Mouse (Mus musculus) bone marrow, adult 2 months (tissue): ENCODE measurements at regions not wholly inside any gene's neighbourhood (a gene's known extent, or its start where the extent isn't known, plus 50 kb on each side); places are given as distances from the start of the nearest gene placed in this dataset.

Experiments used
- CTCF ChIP-seq: fragments of 200-500 bp; IDR thresholded peaks from 2 replicates; pipeline ENCODE4 v1.5.1; 2011; ENCODE audit warnings: low read length, control low read depth; ENCODE audit not compliant: control insufficient read depth, insufficient read depth
- POLR2A ChIP-seq: fragments of 200-500 bp; IDR thresholded peaks from 2 replicates; pipeline ENCODE4 v1.6.1; 2011; ENCODE audit warnings: low read depth, mild to moderate bottlenecking, control low read depth, low read length, borderline replicate concordance; ENCODE audit not compliant: control insufficient read depth

- TF ChIP-seq CTCF (no peak), POLR2A (no peak)
Observed at GRCm38 (mm10) chr2:128438897-128439296, 152.1 kb upstream of the Spdye4c start.
